Mouse (Mus musculus): ENCODE data around the gene Ece1.

The Ece1 gene

DNA sequence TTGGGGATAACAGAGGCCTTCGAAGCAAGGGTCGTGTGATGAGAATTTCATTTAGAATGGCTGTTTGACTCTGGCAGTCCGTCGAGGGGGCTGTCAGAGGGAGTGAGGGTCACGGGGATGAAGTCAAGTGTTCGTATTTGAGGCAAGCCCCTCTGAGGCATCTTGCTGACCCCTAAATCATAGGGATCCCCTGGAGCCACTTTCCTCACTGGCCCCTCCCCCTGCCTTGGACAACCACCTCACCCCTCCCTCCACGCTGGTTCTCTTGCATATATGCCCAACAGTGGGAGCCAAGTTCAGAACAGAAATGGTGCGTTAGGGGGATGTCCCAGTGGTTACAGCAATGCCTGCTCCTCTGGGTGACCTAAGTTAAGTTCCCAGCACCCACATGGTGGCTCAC lies 49.6 kb downstream of the Ece1 start:
- in situ Hi-C loops (cut with MboI, MseI): no loop called here

DNA sequence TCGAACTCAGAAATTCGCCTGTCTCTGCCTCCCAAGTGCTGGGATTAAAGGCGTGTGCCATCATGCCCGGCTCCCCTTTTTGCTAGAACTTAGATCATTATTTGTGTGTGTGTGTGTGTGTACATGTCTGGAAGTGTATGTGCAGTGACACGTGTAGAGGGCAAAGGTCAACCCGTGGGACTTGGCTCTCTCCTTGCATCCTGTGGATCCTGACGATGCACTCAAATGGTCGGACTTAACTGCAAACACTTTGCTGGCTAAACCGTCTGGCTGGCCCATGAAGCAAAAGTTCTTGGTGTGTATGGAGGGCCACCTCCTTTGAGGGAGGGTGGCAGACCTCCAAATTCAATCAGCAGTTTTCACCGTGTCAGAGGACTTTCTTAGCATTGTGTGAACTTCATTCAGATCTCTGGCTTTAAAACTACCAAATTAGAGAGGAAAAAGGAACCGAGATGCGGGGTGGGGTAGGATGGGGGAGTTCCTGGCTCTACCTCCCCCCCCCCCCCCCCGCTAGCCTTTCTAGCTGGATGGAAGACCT lies 50.8 kb downstream of the Ece1 start:
- in situ Hi-C loops (cut with MboI, MseI): no loop called here

DNA sequence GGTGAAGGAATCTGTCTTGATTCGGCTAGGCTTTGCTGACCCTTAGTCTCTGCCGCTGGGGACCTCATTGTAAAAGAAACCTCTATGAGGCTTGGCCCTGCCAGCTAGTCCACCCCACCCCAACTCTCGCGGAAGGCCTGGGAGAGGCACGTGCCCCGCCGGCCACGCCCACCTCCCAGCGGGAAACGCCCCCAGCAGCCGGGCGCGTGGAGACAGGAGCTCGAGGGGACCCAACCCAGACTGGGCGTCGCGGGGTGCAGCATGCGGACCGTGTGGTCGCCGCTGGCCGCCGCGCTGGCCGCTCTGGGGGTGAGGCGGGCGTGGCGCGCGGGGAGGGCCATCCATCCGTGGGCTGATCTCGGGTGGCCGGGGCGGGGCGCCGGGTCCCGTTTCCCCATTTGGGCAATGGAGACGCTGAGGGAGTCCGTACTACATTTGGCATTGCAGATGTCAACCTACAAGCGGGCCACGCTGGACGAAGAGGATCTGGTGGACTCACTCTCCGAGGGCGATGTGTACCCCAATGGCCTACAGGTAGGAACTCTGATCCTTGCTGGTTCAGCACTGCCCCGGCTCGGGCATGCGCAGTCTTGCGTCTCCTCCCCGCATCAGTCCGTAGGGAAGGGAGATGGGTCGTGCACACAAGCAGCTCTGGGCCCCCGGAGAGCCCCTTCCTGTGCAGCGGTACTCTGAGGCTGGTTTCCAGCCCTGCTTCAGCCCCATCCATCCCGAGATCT lies 51.5 kb downstream of the Ece1 start:
- in situ Hi-C loops (cut with MboI, MseI): no loop called here

DNA sequence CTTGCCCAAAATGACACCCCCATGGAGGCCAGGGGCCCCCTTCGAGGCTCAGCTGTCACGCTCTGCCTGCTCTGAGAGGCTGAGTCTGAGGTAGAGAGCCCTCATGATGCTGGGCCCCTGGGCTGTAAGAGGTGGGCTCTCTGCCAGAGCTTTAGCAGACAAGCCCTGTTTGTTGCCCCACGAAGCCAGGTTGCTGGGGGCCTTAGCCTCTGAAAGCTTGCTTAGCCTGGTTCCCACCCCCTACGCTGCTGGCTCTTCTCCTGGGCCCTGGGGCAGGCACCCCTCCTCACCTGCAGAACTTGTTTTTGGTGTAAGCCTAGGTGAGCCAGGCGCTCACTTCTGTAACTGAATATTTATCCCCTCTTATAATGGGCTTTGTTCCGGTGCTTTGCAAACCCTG lies 55.6 kb downstream of the Ece1 start:
- in situ Hi-C loops (cut with MboI, MseI): no loop called here

DNA sequence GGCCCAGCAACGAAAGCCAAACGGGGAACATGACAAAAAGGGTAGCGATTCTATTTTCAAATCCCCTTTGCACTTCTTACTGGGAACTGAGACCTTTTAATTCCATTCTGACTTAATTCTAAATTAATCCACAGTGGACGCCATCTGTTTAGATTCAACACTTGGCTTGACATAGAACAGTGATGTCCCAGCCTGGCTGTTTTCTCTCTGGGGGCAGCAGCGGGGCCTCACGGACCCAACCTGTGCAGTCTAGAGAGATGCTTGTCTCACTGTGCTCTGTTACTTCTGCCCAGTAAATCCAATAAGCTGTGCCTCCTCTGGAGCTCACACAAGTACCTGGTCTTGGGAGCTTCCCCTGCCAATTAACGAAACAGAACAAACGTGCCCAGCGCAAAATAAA lies 56.5 kb downstream of the Ece1 start:
- in situ Hi-C loops (cut with MboI, MseI): no loop called here

DNA sequence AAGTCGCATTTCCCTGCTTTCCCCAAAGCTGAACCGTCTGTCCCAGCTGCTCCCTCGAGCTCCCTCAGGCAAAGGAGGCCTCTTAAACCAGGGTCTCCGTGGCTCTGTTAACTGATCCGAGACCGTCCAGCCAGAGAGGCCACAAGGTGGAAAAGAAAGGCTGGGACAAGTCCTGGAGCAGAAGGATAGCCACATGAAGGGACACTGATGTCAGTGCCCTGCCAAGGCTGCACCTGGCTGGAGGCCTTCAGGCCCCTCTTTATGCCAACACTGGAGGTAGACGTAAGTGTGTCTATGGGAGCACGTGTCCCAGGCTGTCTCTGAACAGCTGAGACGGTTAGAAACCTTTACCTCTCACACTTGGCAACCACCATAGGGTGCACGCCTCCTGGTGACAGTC lies 57.1 kb downstream of the Ece1 start:
- in situ Hi-C loops (cut with MboI, MseI): no loop called here

DNA sequence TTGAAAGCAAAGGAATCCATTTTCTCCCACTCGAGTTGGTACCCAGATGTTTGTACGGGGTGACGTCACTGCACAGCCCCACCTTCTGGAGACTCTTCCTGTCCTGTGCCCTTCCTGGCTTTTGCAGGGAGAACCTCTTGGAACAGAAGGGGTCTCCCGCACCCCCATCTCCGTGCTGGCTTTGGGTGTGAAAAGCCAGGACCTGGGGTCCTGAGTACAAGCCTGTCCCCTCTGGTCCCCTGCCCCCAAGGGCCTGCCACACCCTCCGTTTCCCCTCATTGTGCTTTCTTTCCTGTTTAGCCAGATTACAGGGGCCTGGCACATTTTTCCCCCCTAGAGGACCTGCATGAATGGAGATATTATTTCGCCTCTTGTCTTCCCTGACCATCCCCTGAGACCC lies 58.0 kb downstream of the Ece1 start:
- in situ Hi-C loops (cut with MboI, MseI): no loop called here

DNA sequence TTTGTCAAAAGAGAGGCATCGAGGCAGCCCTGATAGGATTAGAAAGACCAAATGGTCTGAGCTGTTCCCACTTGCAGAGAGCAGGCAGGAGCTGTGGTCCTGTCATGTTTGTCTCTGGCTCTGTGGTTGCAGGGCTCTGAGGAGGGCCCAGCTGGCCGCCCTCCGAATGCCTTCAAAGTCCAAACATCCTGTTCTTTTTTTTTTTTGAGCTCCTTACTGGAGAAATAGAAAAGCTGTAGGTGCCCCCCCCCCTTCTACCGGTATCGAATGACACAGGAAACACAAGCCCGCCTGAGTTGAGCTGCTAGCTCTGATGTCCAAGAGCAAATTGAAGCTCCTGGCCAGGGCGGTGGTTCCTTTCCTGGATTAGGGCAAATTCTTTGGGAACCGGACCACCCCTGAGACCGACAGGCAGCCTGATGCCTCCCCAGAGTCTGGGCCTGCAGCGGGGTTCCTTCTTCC lies 58.5 kb downstream of the Ece1 start:
- in situ Hi-C loops (cut with MboI, MseI): no loop called here

DNA sequence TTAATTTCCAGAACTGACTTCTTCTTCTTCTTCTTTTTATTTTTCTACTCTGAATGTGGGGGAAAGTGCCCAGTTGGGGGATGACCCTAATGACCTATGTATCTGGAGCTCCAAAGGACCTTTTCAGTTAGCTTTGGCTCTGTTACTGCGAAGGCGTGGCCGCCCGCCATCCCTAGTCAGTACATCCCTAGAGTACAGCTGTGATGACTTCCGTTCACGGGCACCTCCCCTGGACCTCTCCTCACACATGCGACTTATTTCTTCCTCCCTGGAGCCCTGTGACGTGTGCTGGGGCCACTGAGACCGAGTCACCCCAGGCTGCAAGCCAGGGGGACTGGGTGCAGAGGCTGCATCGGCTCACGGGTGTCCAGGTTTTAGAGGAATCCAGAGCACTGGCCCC lies 59.5 kb downstream of the Ece1 start:
- in situ Hi-C loops (cut with MboI, MseI): no loop called here

DNA sequence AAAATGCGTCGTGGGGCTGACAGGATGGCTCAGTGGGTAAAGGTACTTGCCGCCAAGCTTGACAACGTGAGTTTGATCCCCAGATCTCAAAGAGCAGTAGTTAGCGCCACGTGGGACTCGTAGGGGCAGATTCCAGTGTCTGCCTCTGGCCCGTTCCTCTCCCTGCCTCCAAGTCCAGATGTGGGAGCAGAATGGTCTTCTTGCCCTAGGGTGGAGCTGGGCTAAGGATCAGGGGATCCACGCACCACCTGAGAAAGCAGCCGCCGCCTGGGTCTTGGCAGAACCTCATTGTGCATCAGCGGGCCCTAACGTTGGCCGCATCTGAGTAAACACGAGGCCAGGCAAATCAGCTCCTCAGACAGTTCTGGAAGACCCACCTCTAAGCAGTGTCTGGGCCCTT lies 61.0 kb downstream of the Ece1 start:
- in situ Hi-C loops (cut with MboI, MseI): no loop called here

DNA sequence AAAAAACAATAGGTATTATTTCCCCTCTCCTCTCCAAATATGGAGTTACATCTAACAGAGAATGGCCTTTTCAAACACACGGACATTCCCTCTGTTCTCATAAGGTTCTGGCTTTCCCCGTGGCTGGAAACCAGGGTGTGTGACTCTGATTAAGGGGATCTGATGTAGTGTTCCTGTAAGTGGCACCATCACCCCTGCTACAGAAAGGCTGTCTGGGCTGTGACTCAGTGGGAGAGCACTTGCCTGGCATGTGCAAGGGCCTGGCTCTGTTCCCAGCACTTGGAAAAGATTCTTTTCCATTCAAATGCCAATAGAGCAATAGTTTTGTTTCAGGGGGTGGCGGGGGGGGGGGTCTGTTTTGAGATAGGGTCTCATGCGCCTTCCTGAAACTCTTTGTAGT lies 63.1 kb downstream of the Ece1 start:
- in situ Hi-C loops (cut with MboI, MseI): no loop called here

DNA sequence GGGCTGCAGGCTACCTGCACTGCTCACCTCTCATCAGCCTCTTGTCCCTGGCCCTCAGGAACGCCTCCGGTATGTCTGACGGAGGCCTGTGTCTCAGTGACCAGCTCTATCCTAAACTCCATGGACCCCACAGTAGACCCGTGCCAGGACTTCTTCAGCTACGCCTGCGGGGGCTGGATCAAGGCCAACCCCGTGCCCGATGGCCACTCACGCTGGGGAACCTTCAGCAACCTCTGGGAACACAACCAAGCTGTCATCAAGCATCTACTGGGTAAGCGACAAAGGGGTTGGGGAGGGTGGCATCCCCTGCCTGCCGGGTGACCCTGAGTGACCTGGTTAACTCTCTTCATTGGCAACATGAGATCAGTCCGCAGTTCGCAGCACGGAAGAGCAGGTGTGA lies 64.1 kb downstream of the Ece1 start:
- in situ Hi-C loops (cut with MboI, MseI): no loop called here

DNA sequence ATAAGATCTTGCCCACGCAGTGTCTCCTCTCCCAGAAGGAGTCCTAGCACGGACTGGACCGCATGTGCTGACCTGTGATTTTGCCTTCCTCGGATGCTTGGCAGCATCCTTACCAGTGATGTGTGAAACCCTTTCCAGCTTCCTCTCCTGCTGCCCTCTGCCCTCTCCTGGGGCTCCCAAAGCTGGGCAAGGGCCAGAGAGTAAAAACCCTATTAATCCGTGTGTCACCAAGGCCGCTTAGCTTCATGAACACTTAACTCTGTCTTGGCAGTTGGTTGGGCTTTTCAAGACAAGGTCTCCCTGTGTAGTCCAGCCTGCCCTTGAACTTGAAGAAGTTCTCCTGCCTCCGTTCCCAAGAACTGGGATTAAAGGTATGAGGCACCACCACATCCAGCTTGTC lies 65.1 kb downstream of the Ece1 start:
- in situ Hi-C loops (cut with MboI, MseI): no loop called here

DNA sequence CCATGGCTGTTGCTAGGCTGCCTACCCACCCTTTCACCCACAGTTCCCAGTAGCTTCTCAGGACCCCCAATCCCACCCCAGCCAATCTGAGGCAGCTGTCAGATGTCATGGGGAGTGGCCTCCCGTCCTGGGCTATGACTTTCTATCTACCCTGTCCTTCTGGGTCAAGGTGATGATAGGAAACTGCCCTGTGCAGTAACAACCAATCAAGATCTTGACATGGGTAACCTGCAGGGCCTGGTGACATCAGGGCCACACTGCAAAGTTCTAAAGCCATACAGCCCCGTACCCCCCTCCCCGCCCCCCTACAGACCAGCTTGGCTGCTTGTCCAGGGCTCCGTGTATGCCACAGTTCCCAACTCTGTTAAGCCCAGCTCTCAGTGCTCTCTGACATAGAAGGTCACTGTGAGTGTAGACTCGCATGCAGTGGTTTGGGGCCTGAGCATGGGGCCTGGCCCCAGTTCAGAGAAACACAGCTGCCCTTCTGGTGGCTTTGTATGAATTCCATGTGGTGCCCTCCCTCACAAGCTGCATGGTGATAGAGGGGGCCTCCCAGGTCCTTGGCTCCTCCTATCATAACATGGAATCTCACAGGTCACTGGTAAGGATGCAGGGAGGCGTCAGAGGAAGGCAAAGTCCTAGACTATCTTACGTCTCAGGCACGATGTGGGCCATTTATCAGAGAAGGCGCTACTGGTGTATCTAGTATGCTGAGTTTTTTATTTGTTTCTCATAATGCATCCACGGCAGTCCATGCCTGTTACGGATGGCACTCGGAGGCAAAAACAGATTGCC lies 65.9 kb downstream of the Ece1 start:
- in situ Hi-C loops (cut with MboI, MseI): no loop called here

DNA sequence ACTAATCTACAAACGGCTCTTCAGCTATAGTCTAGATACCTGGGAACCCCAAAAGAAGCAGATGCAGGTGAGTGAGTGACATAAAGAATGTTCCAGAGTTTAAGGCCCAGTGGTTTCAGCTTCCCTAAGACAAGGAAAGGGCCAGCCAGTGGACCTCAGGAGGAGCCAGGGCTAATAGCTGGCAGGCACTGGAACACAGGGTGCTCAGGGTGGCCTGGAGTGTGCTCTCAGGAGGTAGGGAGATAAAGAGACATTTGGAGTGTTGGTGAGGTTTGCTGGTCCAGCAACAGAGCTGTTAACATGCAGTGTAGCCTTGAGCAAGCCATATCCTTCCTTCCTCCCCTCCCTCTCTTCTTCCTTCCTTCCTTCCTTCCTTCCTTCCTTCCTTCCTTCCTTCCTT lies 66.8 kb downstream of the Ece1 start:
- in situ Hi-C loops (cut with MboI, MseI): no loop called here

DNA sequence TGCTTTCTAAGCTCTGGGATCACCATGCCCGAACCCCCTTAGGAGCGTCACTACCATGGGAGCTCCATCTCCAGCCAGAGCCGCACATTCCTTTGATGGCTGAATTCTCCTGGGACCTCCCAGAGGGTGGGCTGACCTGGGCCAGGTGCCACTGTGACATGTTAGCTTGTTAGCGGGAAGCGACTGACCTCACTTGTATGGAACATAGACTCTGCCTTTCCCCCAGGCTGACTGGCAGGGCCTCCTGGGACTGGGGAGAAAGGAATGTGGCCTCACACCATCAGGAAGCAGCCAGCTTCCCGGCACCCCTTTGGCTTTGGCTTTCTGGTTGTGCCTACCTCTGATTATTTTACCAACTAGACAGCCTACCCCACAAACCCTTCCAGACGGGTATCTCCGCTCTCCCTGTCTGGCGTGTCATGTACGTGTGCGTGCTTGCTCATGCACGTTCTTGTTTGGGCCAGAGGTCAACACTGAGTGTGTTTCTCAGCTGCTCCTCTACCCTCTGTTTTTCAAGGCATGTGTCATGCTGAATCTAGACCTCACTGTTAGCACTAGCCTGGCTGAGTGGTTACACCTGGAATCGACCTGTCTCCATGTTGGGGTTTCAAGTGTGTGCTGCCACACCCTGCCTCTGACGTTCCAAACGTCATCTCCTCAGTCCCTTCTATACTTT lies 67.4 kb downstream of the Ece1 start:
- in situ Hi-C loops (cut with MboI, MseI): no loop called here

DNA sequence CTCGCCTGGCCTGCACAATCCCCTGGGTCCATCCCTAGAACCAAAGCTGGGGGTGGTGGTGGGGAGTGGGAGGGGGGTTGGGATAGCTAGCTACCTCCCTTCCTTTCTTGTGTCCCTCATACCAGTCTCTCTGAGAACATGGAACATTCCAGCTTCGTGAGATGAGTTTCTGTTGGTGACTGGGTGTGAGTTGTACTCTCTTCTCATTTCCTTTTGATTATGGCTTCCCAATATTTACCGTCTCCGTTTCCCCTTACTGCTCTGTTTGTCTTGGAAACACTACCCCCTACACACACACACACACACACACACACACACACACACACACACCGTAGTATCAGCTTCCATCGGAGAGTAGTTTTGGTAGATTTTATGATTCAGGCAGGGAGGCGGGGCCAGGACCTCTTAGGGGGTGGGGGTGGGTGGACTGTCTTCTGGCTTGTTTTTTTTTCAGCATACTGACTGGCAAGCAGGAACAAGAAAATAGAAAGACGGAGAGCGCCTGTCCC lies 68.5 kb downstream of the Ece1 start:
- in situ Hi-C loops (cut with MboI, MseI): no loop called here

DNA sequence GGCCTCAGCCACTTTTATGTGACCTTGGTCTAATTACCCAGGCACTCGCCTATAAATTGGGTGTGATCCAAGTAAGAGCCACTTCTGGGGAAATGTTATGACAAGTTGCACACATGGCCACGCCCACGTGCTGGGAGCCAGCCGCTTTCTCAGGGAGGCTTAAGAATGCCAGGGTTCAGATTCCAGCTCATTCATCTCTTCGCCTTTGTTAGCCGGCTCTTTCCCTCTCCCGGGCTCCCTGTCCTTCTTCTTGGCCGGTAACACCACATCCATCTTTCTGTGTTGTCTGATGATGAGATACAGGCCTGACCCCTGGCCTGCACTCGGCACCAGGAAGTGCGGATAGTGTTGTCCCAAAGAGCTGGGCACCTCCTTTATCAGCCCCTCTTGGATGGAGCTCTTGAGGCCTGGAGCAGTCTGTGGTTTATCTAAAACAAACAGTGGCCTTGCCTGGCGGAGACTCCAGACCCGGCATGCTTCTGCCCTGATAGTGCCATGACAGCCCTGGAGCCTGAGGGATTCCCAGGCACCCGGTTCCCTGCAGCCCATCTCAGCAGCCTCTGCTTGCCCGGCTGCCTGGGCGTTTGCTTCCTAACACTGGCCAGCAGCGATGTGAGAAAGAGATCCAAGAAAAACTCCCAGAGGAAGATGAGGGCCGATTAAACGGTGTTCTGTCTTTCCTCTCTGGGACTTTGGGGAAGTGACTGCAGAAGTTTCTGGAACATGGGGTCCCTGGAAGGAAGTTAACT lies 69.1 kb downstream of the Ece1 start:
- in situ Hi-C loops (cut with MboI, MseI): no loop called here

DNA sequence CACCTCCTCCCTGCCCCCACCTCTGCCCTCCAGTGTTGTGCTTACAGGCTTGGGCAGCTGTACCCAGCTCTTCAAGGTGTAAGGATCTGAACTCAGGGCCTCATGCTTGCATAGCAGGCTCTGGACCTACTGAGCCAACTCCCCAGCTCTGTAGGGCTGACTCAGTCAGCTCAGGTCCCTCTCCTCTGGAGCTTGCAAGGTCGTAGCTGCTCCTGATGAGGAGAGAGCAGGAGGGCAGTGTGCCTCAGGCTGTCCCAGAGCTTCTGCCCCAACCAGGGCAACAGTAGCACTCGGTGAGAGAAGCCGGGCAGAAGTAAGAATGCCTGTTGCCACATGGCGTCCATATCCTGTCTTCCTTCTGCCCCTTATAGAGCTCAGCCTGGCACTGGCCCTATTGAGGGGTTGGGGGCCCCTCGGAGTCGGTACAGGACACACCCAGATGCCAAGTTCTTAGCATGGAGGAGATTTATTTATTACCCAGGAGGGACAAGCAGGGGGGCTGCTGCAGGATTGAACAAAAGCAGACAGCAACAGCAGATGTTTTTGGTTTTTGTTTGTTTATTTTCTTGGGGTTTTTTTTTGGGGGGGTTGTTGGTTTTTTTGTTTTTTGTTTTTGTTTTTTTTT lies 70.6 kb downstream of the Ece1 start:
- in situ Hi-C loops (cut with MboI, MseI): no loop called here

DNA sequence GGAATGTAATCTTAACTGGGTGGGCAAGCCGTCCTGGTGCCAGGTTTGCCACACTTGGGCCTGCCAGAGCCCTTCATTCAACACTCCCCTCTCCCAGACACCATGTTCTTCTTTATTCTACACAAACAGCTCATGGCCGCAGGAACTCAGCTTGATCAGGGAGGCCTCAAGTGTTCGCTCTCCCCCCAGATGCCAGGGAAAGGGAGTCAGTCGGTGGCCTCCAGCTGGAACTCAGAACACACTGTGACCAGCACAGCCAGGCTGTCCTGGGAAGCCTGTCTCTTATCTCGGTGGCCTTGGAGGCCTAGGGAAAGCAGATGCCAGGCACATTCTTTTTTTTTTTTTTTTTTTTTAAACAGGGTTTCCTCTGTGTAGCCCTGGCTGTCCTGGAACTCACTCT lies 71.3 kb downstream of the Ece1 start:
- in situ Hi-C loops (cut with MboI, MseI): no loop called here

DNA sequence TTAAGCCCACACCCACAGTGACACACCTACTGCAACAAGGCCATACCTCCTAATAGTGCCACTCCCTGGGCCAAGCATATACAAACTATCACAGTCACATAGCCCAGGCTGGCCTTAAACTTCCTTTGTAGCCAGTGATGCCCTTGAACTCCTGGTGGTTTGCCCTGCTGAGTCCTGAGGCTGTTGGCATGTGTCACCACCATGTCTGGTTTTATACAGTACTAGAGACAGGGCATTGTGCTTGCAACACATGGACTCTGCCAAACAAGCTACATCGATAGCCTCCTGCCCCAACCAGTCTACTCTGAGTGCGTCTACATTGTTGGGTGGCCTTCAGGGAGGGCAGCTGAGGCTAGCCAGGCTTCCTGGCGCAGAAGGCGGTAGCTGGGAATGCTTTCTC lies 74.1 kb downstream of the Ece1 start:
- in situ Hi-C loops (cut with MboI, MseI): no loop called here

All from T-helper 2 cell (primary cell).